Mouse (Mus musculus) fibroblast of lung, adult 2 months (primary cell): ENCODE results near the gene Setd7.

Experiments used
- DNase-seq: peaks from one replicate; pipeline ENCODE4 v3.0.0-alpha.2; 2011; ENCODE audit warnings: low read depth

Gene Setd7

GRCm38 (mm10) chr3:51517878-51518762 lies 42.6 kb downstream of the Setd7 start:
- no peak for DNase-seq

- DNase-seq: no peak
Observed at GRCm38 (mm10) chr3:51517467-51517866, 43.2 kb downstream of the Setd7 start.

GRCm38 (mm10) chr3:51511983-51512382 lies 48.7 kb downstream of the Setd7 start:
- DNase-seq: no peak

- peak; percentile 67 for DNase-seq
Observed at GRCm38 (mm10) chr3:51510903-51511302, 49.8 kb downstream of the Setd7 start.

GRCm38 (mm10) chr3:51505465-51505864 lies 55.2 kb downstream of the Setd7 start:
- no peak for DNase-seq

GRCm38 (mm10) chr3:51504385-51504952 lies 56.2 kb downstream of the Setd7 start:
- DNase-seq: no peak

GRCm38 (mm10) chr3:51499876-51500275 lies 60.8 kb downstream of the Setd7 start:
- DNase-seq: no peak

- DNase-seq: no peak
Observed at GRCm38 (mm10) chr3:51498659-51499058, 62.0 kb downstream of the Setd7 start.

GRCm38 (mm10) chr3:51497978-51498377 lies 62.7 kb downstream of the Setd7 start:
- DNase-seq: no peak

- no peak for DNase-seq
Observed at GRCm38 (mm10) chr3:51495646-51496045, 65.0 kb downstream of the Setd7 start.

GRCm38 (mm10) chr3:51494466-51494865 lies 66.2 kb downstream of the Setd7 start:
- no peak for DNase-seq

- no peak for DNase-seq
Observed at GRCm38 (mm10) chr3:51493272-51493838, 67.3 kb downstream of the Setd7 start.

GRCm38 (mm10) chr3:51490088-51490753 lies 70.5 kb downstream of the Setd7 start:
- no peak for DNase-seq

GRCm38 (mm10) chr3:51486491-51487195 lies 74.0 kb downstream of the Setd7 start:
- no peak for DNase-seq

- DNase-seq: no peak
Observed at GRCm38 (mm10) chr3:51485347-51485746, 75.3 kb downstream of the Setd7 start.

GRCm38 (mm10) chr3:51484370-51484769 lies 76.3 kb downstream of the Setd7 start:
- DNase-seq: no peak

GRCm38 (mm10) chr3:51483741-51484359 lies 76.8 kb downstream of the Setd7 start, which contains the start of gene Rab33b:
Rab33b (plus strand) TSS chr3:51483920.
- DNase-seq: peak; percentile 91

GRCm38 (mm10) chr3:51482781-51483180 lies 77.9 kb downstream of the Setd7 start:
- DNase-seq: no peak

GRCm38 (mm10) chr3:51481881-51482280 lies 78.8 kb downstream of the Setd7 start:
- no peak for DNase-seq

GRCm38 (mm10) chr3:51481059-51481458 lies 79.6 kb downstream of the Setd7 start:
- no peak for DNase-seq

GRCm38 (mm10) chr3:51479893-51480292 lies 80.8 kb downstream of the Setd7 start:
- no peak for DNase-seq
